Mouse (Mus musculus) heart, postnatal 0 days (tissue): ENCODE data around the gene Stfa3.

ENCODE experiments used
- CTCF ChIP-seq: IDR thresholded peaks from 2 replicates; pipeline ENCODE4 v1.5.1; 2016; ENCODE audit warnings: antibody characterized with exemption, control low read depth, low read depth
- EP300 ChIP-seq: IDR thresholded peaks from 2 replicates; pipeline ENCODE4 v1.6.1; 2016; ENCODE audit warnings: antibody characterized with exemption, low read depth

- TF ChIP-seq EP300 = no peak
- TF ChIP-seq CTCF = no peak
Observed at GRCm38 (mm10) chr16:36467936-36468335, 12.7 kb upstream of the Stfa3 start.
